Mouse (Mus musculus): ENCODE measurements around the gene AF067063.

Gene AF067063

GRCm38 (mm10) chr13:119783581-119783980, 46.4 kb downstream of the AF067063 start:
- CTCF ChIA-PET, result interaction anchor here in 1 of 4 experiments (0.6 kb wide), 1 partner anchor 13 kb away, joined by 5 read pairs; no protein-coding TSS in a partner anchor
- POLR2A ChIA-PET, result no interaction called here
